In the genomic region with DNA sequence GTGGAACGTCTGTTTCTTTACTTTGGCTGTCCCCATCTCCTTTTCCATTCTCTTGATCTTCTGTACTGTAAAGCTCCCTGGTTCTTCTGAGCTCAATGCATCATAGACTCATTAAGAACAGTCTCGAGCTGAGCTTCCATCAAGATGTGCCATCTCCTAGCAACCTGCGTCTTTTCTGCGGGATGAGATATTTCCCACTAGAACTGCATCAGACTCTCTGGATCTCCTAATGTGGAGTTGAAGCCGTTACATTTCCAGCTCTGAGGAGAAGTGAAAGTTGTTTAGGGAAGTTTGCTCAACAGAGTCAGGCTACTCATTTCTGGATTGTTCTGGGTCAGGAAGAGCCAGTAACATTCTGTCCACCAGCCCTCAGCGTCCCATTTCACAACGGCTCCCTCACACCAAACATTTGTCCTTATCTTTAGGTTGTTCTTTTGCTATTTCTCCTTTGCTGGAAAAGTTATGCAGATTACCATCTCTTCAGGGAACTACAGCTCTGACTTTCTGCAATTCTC, we compare ENCODE assay signal across 18 mouse cellular contexts.
DNase-seq lines count a peak whose midpoint lies in the region; ATAC-seq and TF ChIP-seq lines count a peak whose summit lies in the region.
"Had no signal": no experiment of that assay in that cellular context is flagged by ENCODE, and none has a peak within 500 bp of the region (broad histone marks: within the 10 kb centered on the region; RNA-seq: fewer than 3 reads in every experiment).

No protein-coding gene starts in this region.

- H3K4me1 ChIP-seq in lung, embryonic 16.5 days (replicated peaks; ENCODE audit: control insufficient read depth, insufficient read depth, low read length), result peaks cover 6% of the 10 kb centered on the region; the same call in 1 of the 2 replicates
- peaks cover 24% of the 10 kb centered on the region for H3K4me1 ChIP-seq in bone marrow macrophage, adult 2 months (ENCODE audit: control insufficient read depth, insufficient read depth, low read length)
- H3K4me1 ChIP-seq: liver, embryonic 15.5 days; stomach, embryonic 15.5 days had no signal

- no peak overlapping the region for H3K27ac ChIP-seq in lung, embryonic 16.5 days (ENCODE audit: low read length)
- H3K27ac ChIP-seq in bone marrow macrophage, adult 2 months (ENCODE audit: insufficient read depth, low read depth, low read length), result peak overlapping the region; percentile 56
- H3K27ac ChIP-seq: heart, embryonic 15.5 days; hindbrain, embryonic 15.5 days; limb, embryonic 13.5 days; liver, embryonic 15.5 days; stomach, embryonic 15.5 days had no signal

- TF ChIP-seq CTCF in bone marrow macrophage, adult 2 months (IDR thresholded peaks at IDR 0.05; ENCODE audit: low read depth, low read length), result no peak

- no peak overlapping the region for H3K4me3 ChIP-seq in lung, embryonic 16.5 days (ENCODE audit: low read length)
- H3K4me3 ChIP-seq in bone marrow macrophage, adult 2 months (ENCODE audit: insufficient read depth, low read length), result peak overlapping the region; percentile 39
- H3K4me3 ChIP-seq: myocyte had no signal

- ATAC-seq in lung, embryonic 16.5 days (ENCODE audit: low read depth), result no peak
- peak; percentile 81 for ATAC-seq in megakaryocyte progenitor cell, adult 5-6 weeks (replicated peaks; ENCODE audit: poor library complexity)
- ATAC-seq: activated CD4-positive, CD25-positive, alpha-beta regulatory T cell, adult 4 months; intestine, postnatal 0 days; Patski had no signal

- H3K9ac ChIP-seq in lung, embryonic 16.5 days (ENCODE audit: low read length), result no peak overlapping the region
- H3K9ac ChIP-seq: liver, embryonic 15.5 days; stomach, embryonic 15.5 days had no signal

- H3K4me2 ChIP-seq in lung, embryonic 16.5 days (ENCODE audit: low read depth, low read length), result peak overlapping the region; percentile 72; the same call in 1 of the 2 replicates

- DNase-seq in gastrocnemius, adult 18-20 months (ENCODE audit: low spot score), result peak; percentile 1
- DNase-seq in gastrocnemius, postnatal 14 days, result no peak
- no peak for DNase-seq in lung, postnatal 14 days
- DNase-seq in neural tube, embryonic 10.5 days (ENCODE audit: extremely low spot score, low spot score), result no peak
- DNase-seq in right cerebral cortex, postnatal 10 days (ENCODE audit: low spot score in 2 of 2), result no peak

- no peaks in the 10 kb centered on the region for H3K36me3 ChIP-seq in lung, embryonic 16.5 days (ENCODE audit: control insufficient read depth, insufficient read depth, low read length)
- H3K36me3 ChIP-seq: heart, embryonic 15.5 days; hindbrain, embryonic 15.5 days; limb, embryonic 13.5 days; liver, embryonic 15.5 days; midbrain, embryonic 10.5 days; stomach, embryonic 15.5 days had no signal

- TF ChIP-seq POLR2A in bone marrow macrophage, adult 2 months (IDR thresholded peaks at IDR 0.05; ENCODE audit: borderline replicate concordance, low read depth, low read length), result no peak

- H3K27me3 ChIP-seq in lung, embryonic 16.5 days (ENCODE audit: control insufficient read depth, insufficient read depth, low read depth, low read length), result no peaks in the 10 kb centered on the region; the same call in 1 of the 2 replicates
- H3K27me3 ChIP-seq: heart, embryonic 15.5 days; hindbrain, embryonic 15.5 days; limb, embryonic 13.5 days; Patski had no signal

- H3K9me3 ChIP-seq in lung, embryonic 16.5 days (ENCODE audit: control insufficient read depth, low read length), result no peaks in the 10 kb centered on the region
- H3K9me3 ChIP-seq: heart, embryonic 15.5 days; hindbrain, embryonic 15.5 days; limb, embryonic 13.5 days; liver, embryonic 15.5 days; midbrain, embryonic 10.5 days; stomach, embryonic 15.5 days had no signal

- whole genome bisulfite sequencing in lung, embryonic 16.5 days, result 61% methylated on average over 7 of the region's 7 CpGs

- intact Hi-C loops in gastrocnemius, postnatal 14 days (cut with DNase I; ENCODE audit: low total_unique reads), result loop anchor here (10.0 kb wide), 2 partner anchors 113 to 163 kb away; no protein-coding TSS in a partner anchor
